Mouse (Mus musculus) lung, embryonic 14.5 days (tissue): Measurements from ENCODE around the gene Gm49337. TPM values are rescaled to one million over a fixed set of nuclear protein-coding genes. Genes with fewer than 3 reads are reported as not detected.

Experiments
- ATAC-seq: fragments of 200-750 bp; cut with Nextera tagmentation; 2 replicates; pipeline ENCODE4 v1.8.0; 2017; ENCODE audit warnings: mild to moderate bottlenecking, moderate TSS enrichment, moderate library complexity; ENCODE audit not compliant: insufficient read depth
- DNase-seq: peaks from one replicate; pipeline ENCODE4 v3.0.0-alpha.2; 2015
- H3K27ac ChIP-seq: fragments of 300-500 bp; sonication (generic); 2 replicates; pipeline ENCODE4 v1.5.1; 2014; ENCODE audit warnings: low read depth, mild to moderate bottlenecking, moderate library complexity
- H3K27me3 ChIP-seq: fragments of 300-500 bp; sonication (generic); 2 replicates; pipeline ENCODE4 v1.6.1; 2014; ENCODE audit warnings: low read length, control low read depth; ENCODE audit not compliant: insufficient read depth
- H3K36me3 ChIP-seq: fragments of 300-500 bp; sonication (generic); 2 replicates; pipeline ENCODE4 v1.6.1; 2014; ENCODE audit warnings: control low read depth; ENCODE audit not compliant: insufficient read depth
- H3K4me1 ChIP-seq: fragments of 300-500 bp; sonication (generic); 2 replicates; pipeline ENCODE4 v1.6.1; 2014; ENCODE audit warnings: antibody characterized with exemption, control low read depth; ENCODE audit not compliant: insufficient read depth
- H3K4me2 ChIP-seq: fragments of 300-500 bp; sonication (generic); 2 replicates; pipeline ENCODE4 v1.6.1; 2014; ENCODE audit warnings: mild to moderate bottlenecking
- H3K4me3 ChIP-seq: fragments of 300-500 bp; sonication (generic); 2 replicates; pipeline ENCODE4 v1.5.1; 2014; ENCODE audit warnings: low read depth, low read length
- H3K9ac ChIP-seq: fragments of 300-500 bp; sonication (generic); 2 replicates; pipeline ENCODE4 v1.6.1; 2014
- H3K9me3 ChIP-seq: fragments of 300-500 bp; sonication (generic); 2 replicates; pipeline ENCODE4 v1.6.1; 2016; ENCODE audit warnings: low read depth, low read length, control low read depth
- CTCF ChIP-seq: IDR thresholded peaks from 2 replicates; pipeline ENCODE4 v1.5.1; 2016; ENCODE audit warnings: antibody characterized with exemption, low read depth
- WGBS: fragments of 180-500 bp; shearing (Covaris S2); extraction: QIAGEN DNeasy Blood & Tissue Kit; methylation state at CpG from one replicate; pipeline ENCODE4 v1.1.7; 2014; 5-methylcytosine and 5-hydroxymethylcytosine counted together
- polyA plus RNA-seq: library from polyadenylated mRNA; unstranded; fragments of >200 nt; fragmentation: Nextera tagmentation; extraction: Ambion mirVana; gene quantifications from 2 replicates; pipeline ENCODE4 v1.2.1, GENCODE M21; 2014

The Gm49337 gene
- polyA plus RNA-seq, 1 experiment from 2014 or later = not detected

DNA sequence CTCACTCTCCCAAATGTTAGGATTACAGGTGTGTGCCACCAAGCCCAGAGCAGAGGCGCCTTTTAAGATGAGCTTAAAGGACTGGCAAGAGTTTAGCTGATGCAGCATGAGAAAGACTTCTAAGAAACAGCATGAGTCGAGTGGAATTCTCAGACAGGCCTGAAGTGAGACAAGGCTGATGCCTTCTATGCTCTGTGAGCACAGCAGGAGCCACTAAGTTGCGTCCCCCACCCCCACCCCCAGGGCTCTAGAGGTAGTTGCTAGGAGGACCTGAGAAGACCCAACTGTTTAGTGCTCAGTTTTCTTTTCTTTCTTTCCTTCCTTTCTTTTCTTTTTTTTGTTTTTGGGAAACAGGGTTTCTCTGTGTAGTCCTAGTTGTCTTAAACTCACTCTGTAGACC, 8.9 kb downstream of the Gm49337 start:
- no peaks in the 10 kb centered on the region for H3K9me3 ChIP-seq
- no peak overlapping the region for H3K4me3 ChIP-seq
- H3K4me2 ChIP-seq = no peak overlapping the region
- no peaks in the 10 kb centered on the region for H3K4me1 ChIP-seq
- H3K27me3 ChIP-seq = no peaks in the 10 kb centered on the region
- WGBS = 48% methylated on average over 3 of the region's 3 CpGs
- no peak overlapping the region for H3K27ac ChIP-seq
- no peaks in the 10 kb centered on the region for H3K36me3 ChIP-seq
- no peak for DNase-seq
- no peak for TF ChIP-seq CTCF
- ATAC-seq = no peak
- H3K9ac ChIP-seq = no peak overlapping the region

DNA sequence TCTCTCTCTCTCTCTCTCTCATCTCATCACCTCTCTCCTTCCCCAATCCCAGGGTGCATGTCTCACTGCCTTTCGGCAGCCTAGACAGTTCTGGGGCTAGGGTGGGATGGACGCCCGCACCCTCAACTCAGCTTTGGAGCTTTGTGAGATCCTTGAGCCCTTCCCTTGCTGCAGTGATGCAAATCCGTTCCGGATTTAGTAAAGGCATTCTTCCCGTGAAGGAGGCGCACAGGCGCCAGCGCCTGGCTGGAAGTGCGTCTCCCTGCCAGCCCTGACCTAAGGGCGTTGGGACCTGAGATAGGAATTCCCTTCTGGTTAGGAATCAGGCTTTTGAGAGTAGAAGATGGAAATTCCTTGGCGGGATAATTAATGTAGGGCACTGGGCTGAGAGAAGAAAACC, 9.6 kb downstream of the Gm49337 start:
- no peak for ATAC-seq
- no peaks in the 10 kb centered on the region for H3K9me3 ChIP-seq
- no peak for TF ChIP-seq CTCF
- peak; percentile 55 for DNase-seq
- H3K9ac ChIP-seq = no peak overlapping the region
- no peaks in the 10 kb centered on the region for H3K27me3 ChIP-seq
- H3K4me1 ChIP-seq = no peaks in the 10 kb centered on the region
- WGBS = 5% methylated on average over 12 of the region's 12 CpGs
- peak overlapping the region; percentile 40 for H3K4me2 ChIP-seq
- no peaks in the 10 kb centered on the region for H3K36me3 ChIP-seq
- H3K27ac ChIP-seq = no peak overlapping the region
- H3K4me3 ChIP-seq = no peak overlapping the region

- DNase-seq = no peak
- Histone ChIP-seq H3K9me3 (no peaks in the 10 kb centered on the region), H3K27me3 (no peaks in the 10 kb centered on the region), H3K4me3 (no peak overlapping the region), H3K27ac (no peak overlapping the region), H3K4me1 (no peaks in the 10 kb centered on the region), H3K36me3 (no peaks in the 10 kb centered on the region), H3K4me2 (no peak overlapping the region), H3K9ac (no peak overlapping the region)
- WGBS = 78% methylated on average over 4 of the region's 4 CpGs
- no peak for ATAC-seq
- no peak for TF ChIP-seq CTCF
Measured at GRCm38 (mm10) chr4:116185083-116185482, 11.9 kb downstream of the Gm49337 start.

GRCm38 (mm10) chr4:116192286-116192835, 19.2 kb downstream of the Gm49337 start:
- ATAC-seq (no peak), DNase-seq (no peak)
- H3K9ac ChIP-seq = no peak overlapping the region
- 35% methylated on average over 4 of the region's 4 CpGs for WGBS
- no peak overlapping the region for H3K4me2 ChIP-seq
- H3K9me3 ChIP-seq = no peaks in the 10 kb centered on the region
- H3K36me3 ChIP-seq = no peaks in the 10 kb centered on the region
- H3K4me1 ChIP-seq = no peaks in the 10 kb centered on the region; the same call in 1 of the 2 replicates
- TF ChIP-seq CTCF = no peak
- no peak overlapping the region for H3K4me3 ChIP-seq
- H3K27me3 ChIP-seq = no peaks in the 10 kb centered on the region
- H3K27ac ChIP-seq = no peak overlapping the region

DNA sequence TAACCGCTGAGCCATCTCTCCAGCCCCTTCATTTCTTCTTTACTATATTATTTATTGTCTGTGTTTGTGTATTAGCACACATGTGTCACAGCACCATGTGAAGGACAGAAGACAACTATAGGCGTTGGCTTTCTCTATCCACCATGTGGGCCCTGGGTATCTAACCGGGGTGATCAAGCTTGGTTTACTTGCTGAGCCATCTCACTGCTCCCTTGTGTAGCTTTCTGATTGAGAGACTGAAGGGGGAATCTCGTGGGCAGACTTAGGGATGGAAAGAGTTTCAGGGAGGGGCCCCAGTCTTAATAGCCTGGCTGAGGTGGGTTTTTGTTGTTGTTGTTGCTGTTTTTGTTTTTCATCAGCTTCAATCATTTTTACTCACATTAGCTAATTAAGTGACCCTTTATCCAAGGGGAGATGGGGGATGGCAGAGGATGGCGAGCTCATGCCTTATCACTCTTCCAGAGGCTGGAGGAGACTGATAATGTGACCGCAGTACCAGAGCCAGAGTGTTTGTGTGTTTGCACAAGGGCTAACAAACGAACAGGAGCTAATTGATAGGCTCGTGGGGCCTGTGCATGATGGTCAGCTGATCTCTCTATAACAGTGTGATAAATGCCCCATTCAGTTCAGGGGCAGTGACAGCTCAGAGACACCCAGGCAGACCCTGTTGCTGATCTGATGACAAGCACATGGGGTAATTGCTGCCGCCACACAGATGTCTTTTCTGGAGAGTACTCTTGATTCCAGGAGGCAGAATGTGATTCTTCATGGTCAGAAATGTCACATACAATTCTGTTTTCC, 20.6 kb downstream of the Gm49337 start:
- 38% methylated on average over 9 of the region's 9 CpGs for WGBS
- Histone ChIP-seq H3K9ac (no peak overlapping the region), H3K27me3 (no peaks in the 10 kb centered on the region), H3K4me1 (no peaks in the 10 kb centered on the region; the same call in 1 of the 2 replicates), H3K4me2 (no peak overlapping the region), H3K27ac (no peak overlapping the region), H3K4me3 (no peak overlapping the region), H3K36me3 (no peaks in the 10 kb centered on the region), H3K9me3 (no peaks in the 10 kb centered on the region)
- DNase-seq (no peak), ATAC-seq (0 out of 2 replicates have a peak, but pooled peaks have one; percentile 35)
- no peak for TF ChIP-seq CTCF

DNA sequence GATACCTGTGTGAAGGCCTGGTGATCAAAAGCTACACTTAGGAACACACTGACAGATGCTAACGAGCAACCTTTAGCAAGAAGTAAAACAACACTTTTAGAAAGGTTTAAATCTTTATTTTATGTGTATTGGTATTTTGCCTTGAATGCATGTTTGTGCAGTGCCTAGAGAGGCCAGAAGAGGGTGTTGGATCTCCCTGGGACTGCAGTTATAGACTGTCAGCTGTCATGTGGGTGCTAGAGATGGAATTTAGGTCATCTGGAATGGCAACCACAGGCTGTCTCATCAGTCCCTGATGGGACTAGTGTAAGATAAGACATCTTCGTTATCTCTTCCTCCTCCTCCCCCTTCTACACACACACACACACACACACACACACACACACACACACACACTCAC, 25.2 kb downstream of the Gm49337 start:
- WGBS = 70% methylated on average over 2 of the region's 2 CpGs
- ATAC-seq = no peak
- no peaks in the 10 kb centered on the region for H3K9me3 ChIP-seq
- no peak overlapping the region for H3K27ac ChIP-seq
- no peak for TF ChIP-seq CTCF
- H3K36me3 ChIP-seq = no peaks in the 10 kb centered on the region
- H3K4me2 ChIP-seq = no peak overlapping the region
- no peaks in the 10 kb centered on the region for H3K27me3 ChIP-seq
- no peak for DNase-seq
- H3K9ac ChIP-seq = no peak overlapping the region
- no peaks in the 10 kb centered on the region for H3K4me1 ChIP-seq
- H3K4me3 ChIP-seq = no peak overlapping the region

DNA sequence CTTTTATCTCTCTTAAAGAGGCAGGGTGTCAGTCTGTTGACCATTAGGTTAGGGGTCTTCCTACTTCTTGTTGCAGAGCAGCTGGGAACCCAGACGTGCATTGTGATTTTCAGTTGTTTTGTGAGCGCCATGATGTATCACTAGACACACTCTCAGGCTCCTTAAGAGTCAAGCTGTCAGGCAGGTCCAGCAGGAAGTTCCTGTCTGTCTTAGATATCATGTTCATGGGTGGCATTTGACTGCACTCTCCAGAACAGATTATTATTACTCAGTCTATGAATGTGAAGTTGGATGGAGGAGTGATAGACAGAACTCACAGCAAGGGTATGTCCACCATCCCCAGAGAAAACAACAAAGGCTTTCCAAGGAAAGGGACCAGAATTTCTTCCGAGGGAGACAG, 31.2 kb downstream of the Gm49337 start:
- DNase-seq = no peak
- Histone ChIP-seq H3K36me3 (no peaks in the 10 kb centered on the region), H3K9ac (no peak overlapping the region), H3K27me3 (no peaks in the 10 kb centered on the region), H3K4me1 (no peaks in the 10 kb centered on the region), H3K27ac (no peak overlapping the region), H3K9me3 (no peaks in the 10 kb centered on the region), H3K4me3 (no peak overlapping the region), H3K4me2 (no peak overlapping the region)
- WGBS = 53% methylated on average over 3 of the region's 3 CpGs
- ATAC-seq = no peak
- no peak for TF ChIP-seq CTCF
